Mouse (Mus musculus): ENCODE measurements around the gene Map2k2.

- TF ChIP-seq CTCF (IDR thresholded peaks at IDR 0.05; ENCODE audit: borderline replicate concordance, insufficient read depth, low read depth, low read length) (no peak), POLR2A (IDR thresholded peaks at IDR 0.05; ENCODE audit: borderline replicate concordance, insufficient read depth, low read length) (no peak)
These were observed 73.2 kb downstream of the Map2k2 start for GRCm38 (mm10) chr10:81178927-81179326.
